Mouse (Mus musculus) lung, postnatal 0 days (tissue): Measurements from ENCODE around the gene Med12l.

Experiments used
- CTCF ChIP-seq: IDR thresholded peaks from 2 replicates; pipeline ENCODE4 v1.5.1; 2016; ENCODE audit warnings: antibody characterized with exemption, mild to moderate bottlenecking
- EP300 ChIP-seq: IDR thresholded peaks from 2 replicates; pipeline ENCODE4 v1.6.1; 2016; ENCODE audit warnings: antibody characterized with exemption, mild to moderate bottlenecking, control low read depth

GRCm38 (mm10) chr3:59194099-59194498, 188.5 kb downstream of the Med12l start:
- TF ChIP-seq CTCF (no peak), EP300 (no peak)
